Mouse (Mus musculus): ENCODE measurements around the gene Mroh7.

The Mroh7 gene

DNA sequence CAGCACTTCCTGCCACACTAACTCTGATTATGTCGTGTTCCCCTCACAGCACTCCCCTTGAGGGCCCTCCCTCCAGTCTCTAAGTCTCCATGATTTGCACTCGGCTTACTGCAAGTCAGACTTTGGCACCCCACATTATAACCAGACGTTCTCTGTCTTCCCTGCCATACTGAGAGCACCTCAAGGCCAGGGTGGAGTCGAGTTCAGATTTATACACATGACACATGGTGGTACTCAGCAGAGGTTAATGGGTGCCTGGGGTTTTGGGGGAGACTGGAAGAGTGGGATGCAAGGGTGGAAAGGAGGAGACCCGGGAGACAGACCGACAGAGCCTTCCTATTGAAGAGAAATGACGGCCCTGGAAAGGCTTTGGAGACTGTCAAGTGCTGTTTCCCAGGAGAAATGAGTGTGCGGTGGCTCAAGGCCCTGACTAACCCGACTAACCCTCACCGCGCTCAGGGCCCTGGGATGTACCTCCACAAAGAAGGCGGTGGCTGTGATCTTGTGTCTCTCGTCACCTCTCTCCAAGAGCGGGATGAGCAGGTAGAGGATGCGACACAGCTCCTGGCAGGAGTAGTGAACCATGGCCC is 36.8 kb downstream of the Mroh7 start:
- no peak for DNase-seq

DNA sequence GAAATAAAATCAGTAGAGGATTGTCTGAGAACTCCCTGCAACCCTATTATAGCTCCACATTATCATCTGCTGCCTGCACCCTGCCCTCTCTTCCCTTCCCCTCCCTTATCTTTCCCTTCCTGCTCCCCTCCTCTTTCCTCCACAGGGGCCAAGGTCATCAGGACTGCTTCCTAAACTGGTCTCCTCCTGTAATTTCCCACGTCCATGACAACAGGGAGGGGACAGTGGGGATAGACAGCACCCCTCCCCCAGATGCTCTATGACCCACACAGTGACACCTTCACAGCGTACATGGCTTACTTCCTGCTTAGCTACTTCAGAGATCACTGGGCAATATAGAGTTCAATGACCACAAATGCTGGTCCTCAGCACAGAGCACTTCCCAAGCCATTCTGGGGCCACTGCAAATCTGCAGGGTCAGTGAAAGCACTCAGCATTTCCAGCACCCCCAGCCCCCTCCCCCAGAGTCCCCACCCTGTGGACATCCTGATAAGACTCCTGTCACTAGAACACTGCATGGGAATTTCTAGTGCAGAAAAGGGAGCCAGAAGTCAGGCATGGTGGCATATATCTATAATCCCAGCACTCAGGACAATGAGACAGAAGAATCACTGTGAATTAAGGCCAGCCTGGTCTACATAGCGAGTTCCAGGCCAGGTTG is 42.0 kb downstream of the Mroh7 start:
- DNase-seq = no peak

DNA sequence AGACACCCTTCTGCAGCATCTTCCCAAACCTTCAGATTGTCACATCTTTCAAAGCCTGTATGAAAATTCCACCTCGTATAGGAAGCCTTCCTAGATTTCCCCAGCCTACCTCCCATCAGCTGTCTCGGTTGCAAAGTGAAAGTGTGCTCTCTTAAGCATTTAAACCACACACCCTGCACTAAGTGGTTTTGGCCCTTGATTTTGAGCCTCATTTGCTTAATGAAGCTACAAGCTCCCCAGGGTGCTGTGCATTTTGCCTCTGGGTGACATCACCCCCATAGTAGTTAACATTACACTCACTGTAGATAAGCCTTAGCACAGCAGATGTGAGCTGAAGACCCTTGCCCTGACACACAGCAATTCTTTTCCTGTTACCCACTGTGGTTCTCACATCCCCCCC is 49.8 kb downstream of the Mroh7 start:
- no peak for DNase-seq

DNA sequence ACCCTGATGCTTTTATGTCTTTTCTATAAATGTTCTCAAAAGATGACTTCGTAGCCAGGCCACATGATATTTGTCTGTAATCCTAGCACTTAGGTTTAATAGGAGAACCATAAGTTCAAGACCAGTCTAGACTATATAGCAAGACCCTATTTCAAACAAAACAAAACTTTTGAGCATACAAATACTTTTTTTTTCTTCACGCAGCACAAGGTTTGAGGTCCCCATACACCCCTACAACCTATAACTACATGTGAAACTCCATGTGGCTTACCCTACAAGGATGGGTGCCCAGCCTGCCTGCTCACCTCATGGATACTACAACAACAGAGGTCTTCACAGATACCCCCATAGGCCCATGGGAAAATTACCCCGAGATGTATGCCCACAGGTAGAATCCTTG is 51.6 kb downstream of the Mroh7 start:
- DNase-seq = no peak

DNA sequence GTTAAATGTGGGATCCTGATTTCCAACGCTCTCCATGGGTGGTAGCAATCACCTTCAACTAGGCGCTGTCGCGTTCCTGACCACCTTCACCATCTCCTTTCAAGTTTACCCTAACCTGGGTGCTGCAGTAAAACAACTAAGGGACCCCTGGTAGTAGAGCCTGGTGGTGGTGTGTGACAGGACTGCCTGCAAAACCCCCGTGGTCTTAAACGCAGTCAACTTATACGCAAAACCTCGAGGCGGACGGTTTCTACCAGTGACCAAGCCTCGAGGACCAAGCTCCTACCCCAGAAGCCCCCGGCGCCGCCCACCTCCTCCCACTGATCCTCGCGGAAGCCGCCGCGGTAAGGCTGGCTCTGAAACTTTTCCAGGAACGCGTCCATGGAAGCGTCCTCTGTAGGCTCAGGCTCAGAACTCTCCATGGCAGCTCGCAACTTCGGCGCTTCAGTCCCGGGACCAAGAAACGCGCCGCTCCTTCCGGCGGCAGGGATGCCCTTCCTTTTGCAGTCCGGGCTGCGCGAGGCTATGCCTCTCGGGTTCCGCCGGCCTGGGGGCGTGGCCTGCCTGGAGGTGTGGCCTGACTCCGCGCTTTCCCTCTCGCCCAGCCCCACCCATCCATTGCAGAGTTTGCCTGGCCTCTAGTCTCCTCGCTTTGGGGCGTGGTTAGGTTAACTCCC is 52.1 kb downstream of the Mroh7 start, which contains the start of gene Ttc4:
Gene Ttc4, minus strand, starts transcription at position 503 of the 677 bp plus-strand sequence.
- peak; percentile 92 for DNase-seq

DNA sequence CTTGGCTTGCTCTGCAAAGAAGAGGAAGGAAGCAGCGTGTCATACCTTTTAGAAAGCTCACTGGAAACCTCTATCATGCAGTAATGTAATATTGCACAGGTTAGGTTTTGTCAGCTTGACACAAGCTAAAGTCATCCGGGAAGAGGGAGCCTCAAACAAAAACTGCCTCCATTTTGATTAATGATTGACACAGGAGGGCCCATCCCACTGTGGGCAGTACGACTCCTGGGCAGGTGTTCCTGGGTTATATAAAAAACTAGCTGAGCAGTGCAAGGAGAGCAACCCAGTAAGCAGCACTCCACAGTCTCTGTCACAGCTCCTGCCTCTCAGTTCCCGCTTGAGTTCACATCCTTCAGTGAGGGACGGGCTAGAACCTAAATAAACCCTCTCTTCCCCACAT is 54.0 kb downstream of the Mroh7 start:
- DNase-seq = peak; percentile 25

DNA sequence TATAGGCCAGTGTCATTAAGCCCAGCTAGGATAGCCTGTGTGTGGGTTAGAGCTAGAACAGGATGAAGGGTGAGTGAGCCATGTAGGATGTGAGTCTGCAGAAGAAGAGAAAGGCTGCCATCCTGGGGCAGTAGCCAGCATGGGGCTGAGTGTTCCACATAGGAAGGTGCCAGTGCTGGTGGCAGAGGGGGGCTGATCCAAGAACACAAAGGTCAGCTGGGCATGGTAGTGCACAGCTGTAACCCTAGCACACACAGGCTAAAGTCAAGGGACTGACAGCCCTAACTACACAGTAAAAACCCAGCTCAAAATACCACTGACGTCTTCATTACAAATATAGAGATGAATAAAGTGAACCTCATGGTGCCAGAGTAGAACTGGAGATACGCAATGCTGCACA is 64.2 kb downstream of the Mroh7 start:
- no peak for DNase-seq

DNA sequence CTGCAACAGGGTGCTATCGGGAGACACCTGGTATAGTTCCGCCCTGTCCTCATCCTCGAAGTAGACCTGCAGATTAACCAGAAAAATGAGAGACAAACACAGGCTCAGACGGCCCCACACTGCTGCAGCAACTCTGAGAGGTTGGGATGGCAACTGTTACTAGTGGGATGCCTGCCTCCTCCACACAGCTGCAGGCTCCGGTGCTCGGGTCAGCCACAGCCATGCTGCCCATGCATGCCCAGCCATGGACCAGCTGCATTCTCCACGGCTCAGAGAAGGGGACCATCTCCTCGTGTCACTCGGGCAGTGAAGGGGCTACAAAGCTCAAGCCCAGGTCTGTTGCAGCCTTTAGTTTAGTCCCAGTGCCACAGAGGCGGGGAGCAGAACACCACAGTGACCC is 65.1 kb downstream of the Mroh7 start:
- DNase-seq = no peak

DNA sequence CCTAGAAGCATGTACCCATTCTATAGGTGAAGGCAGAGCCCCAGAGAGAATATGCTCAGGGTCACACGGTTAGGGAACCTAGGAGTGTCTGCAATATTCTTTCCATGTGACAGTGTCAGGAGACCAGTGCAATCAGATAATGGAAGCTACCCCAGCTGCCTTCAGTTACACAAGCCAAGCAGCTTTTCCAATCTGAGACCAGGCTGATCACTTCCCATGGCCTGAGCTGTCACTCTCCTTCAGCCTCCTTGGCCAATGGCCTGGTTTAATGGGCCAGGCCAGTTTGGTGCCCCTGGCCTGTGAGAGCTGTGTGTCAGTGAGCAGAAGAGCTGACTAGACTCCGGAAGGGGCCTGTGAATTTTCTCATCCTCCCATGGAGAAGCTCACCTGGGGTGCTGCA is 65.5 kb downstream of the Mroh7 start:
- peak; percentile 24 for DNase-seq

DNA sequence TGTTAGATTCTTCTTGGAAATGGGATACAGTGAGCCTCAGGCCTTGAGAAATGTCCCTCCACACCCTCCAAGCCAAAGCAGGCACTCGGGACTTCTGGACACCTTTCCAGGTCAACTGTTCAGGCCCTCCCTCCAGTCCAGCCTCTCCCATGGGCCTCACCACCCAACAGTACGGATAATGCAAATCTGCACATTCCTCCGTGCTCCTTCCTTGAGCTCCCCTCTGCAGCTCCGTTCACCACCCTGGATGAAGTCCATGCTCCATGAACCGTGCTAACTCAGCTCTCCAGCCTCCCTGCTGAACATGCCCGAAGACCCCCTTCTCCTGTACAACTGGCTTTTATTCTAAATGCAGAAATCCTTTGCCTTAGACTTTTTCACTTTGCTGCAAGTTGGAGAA is 66.0 kb downstream of the Mroh7 start:
- peak; percentile 74 for DNase-seq

DNA sequence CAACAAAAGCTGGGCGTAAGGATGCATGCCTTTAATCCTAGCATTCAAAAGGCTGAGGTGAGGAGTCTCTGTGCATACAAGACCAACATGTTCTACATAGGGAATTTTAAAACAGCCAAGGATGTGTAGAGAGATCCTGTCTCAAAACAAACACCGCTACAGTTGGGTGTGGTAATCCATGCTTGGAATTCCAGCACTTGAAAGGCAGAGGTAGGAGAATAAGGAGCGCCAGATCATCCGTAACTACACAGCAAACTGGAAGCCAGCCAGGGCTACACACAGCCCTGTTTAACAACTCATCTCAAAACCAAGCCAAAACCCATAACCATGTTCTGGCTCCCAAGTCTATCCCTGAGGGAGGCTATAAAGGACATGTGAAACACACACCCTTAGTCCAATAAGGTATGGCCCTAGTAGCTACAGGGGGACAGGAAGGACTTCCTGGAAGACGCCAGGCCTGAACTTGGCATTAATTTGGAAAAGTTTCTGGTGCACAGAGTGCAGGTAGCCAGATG is 66.7 kb downstream of the Mroh7 start:
- no peak for DNase-seq

DNA sequence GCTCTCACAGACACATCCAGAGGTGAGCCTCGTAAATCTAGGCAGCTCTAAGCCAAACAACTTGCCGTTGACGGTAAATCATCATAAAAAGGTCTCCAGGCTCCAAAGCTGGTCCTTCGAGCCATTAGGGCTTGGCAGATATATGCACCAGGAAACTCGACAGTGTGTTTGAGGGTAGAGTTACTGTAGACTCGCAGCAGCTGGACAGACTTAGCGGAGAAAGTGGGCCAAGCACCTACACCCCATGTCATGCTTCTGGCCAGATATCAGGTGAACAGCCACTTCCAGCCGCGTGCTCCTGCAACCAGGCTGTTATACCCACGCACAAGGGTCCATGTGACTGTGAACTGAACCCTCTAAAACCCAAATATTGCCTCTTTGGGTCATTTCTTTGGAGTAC is 75.0 kb downstream of the Mroh7 start:
- DNase-seq = no peak

DNA sequence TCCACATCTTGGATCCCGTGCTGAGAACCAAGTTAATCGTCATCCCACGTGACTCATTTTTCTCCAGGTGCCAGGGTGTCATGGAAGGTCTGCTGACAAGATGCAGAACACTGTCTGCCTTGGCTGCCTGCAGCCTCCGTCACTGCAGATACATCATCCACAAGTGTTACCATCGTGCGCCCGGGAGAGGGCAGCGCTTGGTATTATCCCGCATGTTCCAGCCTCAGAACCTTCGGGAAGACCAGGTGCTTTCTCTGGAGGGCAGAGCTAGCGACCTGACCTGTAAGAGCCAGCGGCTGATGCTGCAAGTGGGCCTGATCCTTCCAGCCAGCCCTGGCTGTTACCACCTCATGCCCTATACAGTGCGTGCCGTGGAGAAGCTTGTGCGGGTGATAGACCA is 77.7 kb downstream of the Mroh7 start:
- no peak for DNase-seq

DNA sequence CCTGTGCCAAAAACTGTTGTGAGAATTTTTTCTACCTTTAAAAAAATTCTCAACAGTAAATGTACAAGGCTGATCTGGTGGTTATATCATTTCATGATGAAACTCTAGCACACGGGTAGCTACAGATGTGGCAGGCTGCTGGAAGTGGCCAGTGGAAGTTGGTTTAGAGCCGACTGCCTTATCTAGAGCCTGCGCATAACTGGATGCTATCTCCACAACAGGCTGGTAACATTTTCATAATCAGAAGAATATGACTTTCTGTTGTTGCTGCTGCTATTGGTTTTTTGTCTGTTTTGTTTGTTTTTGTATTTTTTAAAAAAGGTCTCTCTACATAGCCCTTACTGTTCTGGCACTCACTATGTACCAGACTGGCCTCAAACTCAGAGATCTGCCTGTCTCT is 78.2 kb downstream of the Mroh7 start:
- DNase-seq = no peak

DNA sequence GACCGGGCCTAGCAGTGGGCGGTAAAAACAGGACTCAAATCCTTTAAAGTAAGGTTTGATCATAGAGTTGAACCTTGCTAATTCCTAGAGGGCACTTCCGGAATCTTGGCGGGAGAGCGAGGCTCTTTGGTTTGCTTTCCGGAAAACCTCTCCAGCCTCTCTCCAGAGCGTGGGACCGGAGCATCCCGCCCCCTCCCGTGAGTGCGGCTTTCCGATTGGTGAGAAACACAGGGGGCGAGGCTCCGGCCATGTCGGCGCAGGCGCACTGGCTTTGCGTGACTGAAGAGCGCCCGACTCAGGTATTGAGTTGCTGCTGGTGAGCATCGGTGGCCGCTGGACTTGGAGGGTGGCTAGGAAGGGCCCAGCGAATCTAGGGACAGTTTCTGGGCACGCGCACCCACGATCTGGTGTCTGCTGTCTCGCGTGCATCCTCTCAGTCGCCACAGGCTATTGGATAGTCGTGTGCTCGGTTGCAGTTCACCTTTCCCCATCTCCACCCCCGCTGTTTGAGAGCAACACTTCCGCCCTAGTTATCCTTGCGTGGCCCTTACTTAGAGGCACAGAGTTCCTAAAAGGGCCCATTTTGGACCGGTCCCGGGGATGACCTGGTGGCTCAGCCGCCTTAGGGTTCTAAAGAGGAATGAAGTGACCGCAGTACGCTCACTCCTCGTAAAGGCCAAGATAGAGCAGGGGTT is 79.7 kb downstream of the Mroh7 start, which contains the start of gene Pars2:
Gene Pars2, plus strand, starts transcription at position 237 of the 695 bp plus-strand sequence.
- DNase-seq = peak; percentile 98

DNA sequence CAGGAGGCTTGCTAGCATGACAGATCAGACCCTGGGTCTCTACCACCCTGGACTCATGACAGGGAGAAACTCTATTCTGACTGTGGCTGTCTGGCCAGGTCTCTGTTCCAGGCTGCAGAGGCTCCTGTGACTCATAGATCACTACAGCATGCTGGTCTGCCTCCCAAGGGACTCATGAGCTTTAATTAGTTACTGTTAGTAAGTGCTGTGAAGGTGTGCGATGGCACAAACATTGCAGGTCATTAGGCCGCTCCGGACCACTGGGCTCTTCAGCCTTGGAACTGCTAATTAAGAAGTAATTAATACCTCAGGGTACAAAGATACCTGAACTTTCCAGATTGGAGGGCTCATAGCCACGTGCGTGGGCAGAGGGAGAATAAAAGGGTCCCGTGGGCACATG is 83.6 kb downstream of the Mroh7 start:
- DNase-seq = peak; percentile 35

DNA sequence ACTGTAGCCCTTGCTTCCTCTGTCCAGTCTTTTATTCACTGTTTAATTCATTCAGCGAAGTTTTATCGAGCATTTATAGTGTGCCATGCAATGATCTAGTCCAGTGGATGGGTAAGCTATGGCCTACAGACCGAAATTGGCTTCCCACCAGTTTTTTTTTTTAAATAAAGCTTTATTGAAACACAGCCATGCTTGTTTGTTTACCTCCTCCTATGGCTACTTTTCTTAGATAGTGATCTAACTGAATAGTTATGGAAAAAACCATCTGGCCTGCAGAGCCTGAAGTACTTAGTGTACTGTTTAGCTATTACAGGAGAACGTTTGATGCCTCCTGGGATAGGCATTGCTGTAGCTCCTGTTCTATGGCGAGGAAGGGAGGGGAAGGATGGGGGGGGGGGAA is 84.9 kb downstream of the Mroh7 start:
- no peak for DNase-seq

DNA sequence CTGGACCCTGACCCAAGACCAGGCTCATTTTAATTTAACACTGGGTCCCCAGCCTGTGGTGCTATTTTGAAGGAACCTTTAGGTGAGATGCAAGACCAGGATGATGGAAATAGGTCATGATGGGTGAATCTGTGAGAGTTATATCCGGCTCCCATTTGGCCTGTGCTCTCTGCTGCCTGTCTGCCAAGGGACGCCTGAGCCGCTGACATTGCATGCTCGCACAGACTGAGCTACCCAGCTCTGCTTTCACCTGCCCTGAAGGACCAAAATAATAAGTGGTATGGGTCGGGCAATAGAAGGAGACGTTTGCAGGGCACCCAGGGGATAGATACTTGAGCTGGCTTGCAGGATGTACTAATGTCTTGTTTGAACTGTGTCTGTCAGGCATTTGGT is 86.5 kb downstream of the Mroh7 start:
- no peak for DNase-seq

DNA sequence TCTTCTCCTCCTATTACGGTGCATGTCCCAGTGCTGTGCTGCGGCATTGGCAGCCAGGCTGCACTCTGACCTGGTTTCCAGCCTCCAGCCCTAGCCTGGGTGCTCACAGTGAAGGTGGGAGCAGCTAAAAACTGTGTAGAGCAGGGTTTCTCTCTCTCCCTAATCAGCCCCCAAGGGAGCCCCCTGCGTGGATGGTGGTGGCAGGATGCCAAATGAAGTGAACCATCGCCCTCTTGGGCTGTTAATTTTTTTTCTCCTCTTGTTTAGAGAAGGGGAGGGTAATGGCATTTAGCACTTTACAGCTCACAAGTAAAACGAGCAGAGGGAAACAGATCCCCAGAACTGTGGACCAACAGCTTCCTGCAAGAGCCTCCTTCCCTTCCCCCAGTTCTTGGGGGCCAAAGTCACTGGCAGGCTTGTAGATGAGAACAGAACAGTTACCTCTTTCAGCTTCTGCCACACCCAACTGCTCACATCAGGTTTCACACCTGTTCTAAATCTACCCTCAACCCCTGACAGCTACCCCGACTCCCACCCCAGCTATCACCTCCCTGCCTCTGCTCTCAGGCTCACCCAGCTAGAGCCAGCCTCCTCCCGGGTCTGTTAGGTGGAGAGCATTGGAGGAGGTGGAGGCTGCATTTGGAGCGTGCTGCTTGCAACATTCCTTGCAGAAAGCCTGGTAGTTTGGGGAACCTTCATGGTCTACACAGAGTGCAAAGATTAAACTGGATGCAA is 87.1 kb downstream of the Mroh7 start:
- DNase-seq = peak; percentile 65

DNA sequence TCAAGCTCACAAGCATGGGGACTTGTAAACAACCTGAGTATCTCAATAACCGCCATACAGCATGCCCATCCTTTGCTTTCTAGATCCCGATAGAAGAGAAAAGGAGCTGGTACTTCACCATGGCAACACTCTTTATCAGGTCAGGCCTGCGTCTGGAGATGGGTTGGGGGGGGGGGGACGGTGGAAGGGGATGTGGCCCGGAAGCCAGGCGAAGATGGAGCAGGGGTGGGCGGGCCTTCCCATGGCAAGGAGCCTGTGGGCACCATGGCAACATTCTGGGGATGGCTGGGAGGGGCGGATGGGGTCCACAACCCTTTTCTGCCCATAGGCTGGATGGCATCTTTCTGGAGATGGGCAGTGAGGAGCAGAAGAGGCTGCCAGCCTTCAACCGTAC is 96.6 kb downstream of the Mroh7 start:
- DNase-seq = no peak

DNA sequence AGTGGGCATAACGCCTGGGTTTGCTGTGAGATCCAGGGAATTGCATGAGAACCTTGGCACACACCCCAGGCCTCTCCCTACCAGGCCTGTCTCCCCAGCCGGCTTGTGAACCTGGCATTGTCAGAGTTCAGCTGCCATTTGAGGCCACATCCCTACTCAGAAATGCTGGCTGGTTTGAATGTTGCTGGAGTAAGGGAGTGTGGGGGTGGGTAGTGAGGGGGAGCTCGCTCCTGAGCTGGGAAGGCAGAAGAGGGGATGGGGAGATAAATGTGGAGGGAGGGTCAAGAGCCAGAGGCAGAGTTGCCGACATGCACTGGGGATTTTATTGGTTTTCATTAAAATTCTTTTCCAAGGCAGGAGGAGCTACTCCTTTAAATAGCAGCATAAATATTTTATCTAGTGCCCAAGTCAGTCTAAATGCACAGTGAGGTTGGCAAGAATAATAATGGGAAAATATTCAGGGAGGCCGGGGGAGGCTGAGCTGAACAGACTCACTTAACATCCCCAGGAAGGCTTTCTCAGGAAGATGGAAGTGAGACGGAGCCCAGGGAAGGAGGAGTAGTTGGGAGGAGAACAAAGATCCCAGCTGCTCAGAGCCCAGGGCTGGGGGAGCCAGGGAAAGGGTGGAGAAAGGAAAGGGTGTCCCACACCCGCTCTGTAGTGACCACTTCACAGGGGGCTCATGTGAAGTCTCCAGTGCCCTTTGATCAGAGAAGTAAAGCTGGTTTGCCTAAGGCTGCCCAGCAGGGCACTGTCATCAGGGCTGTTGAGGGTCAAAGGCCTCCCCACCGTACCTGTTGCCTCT is 97.2 kb downstream of the Mroh7 start:
- DNase-seq = peak; percentile 23

DNA sequence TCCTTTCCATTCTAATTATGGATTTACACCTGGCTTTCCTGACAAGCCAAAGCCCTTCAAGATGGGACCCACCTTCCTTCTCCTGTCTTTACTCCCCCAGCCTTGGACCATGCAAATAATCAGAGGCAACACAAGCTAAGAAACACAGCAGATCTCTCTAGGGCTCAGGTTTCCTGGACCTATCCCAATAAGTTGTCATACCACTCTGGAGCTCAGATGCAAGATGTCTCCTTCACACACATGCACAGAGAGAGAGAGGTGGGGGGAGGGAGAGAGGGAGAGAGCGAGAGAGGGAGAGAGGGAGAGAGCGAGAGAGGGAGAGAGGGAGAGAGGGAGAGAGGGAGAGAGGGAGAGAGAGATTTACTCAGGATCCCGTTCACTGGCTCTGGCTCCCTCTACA is 98.4 kb downstream of the Mroh7 start:
- no peak for DNase-seq

Data from kidney, postnatal 14 days (tissue).